In genomic region chr4:88977099-88977888, GRCm38 (mm10) we compare ENCODE assay signal across 25 mouse cellular contexts.
DNase-seq lines count a peak whose midpoint lies in the region; ATAC-seq and TF ChIP-seq lines count a peak whose summit lies in the region.
"Had no signal": no experiment of that assay in that cellular context is flagged by ENCODE, and none has a peak within 500 bp of the region (broad histone marks: within the 10 kb centered on the region; RNA-seq: fewer than 3 reads in every experiment).

No protein-coding gene starts in this region.

- TF ChIP-seq CTCF in embryonic fibroblast, embryonic 13.5 days (IDR thresholded peaks at IDR 0.05; ENCODE audit: borderline replicate concordance, insufficient read depth, low read length): no peak
- no peak for TF ChIP-seq CTCF in liver, embryonic 14.5 days (IDR thresholded peaks at IDR 0.05; ENCODE audit: low read depth)

- H3K27me3 ChIP-seq in embryonic facial prominence, embryonic 14.5 days (replicated peaks; ENCODE audit: control insufficient read depth, insufficient read depth, low read length): no peaks in the 10 kb centered on the region
- H3K27me3 ChIP-seq in embryonic facial prominence, embryonic 10.5 days (replicated peaks; ENCODE audit: low read depth, poor library complexity, severe bottlenecking): no peaks in the 10 kb centered on the region
- no peaks in the 10 kb centered on the region for H3K27me3 ChIP-seq in liver, embryonic 14.5 days (ENCODE audit: control insufficient read depth, insufficient read depth, low read length)
- no peaks in the 10 kb centered on the region for H3K27me3 ChIP-seq in midbrain, embryonic 10.5 days (ENCODE audit: low read depth, poor library complexity, severe bottlenecking)
- H3K27me3 ChIP-seq: forebrain, embryonic 12.5 days; heart, embryonic 12.5 days; limb, embryonic 15.5 days; midbrain, embryonic 12.5 days; Patski; stomach, embryonic 15.5 days had no signal

- no peak for TF ChIP-seq POLR2A in embryonic fibroblast, embryonic 13.5 days (IDR thresholded peaks at IDR 0.05; ENCODE audit: low read depth, low read length)

- ATAC-seq in embryonic facial prominence, embryonic 14.5 days (ENCODE audit: low read depth): no peak
- peak; percentile 73 for ATAC-seq in liver, embryonic 14.5 days (ENCODE audit: insufficient read depth)
- ATAC-seq: hindbrain, embryonic 16.5 days; intestine, embryonic 16.5 days; Patski had no signal

- no peaks in the 10 kb centered on the region for H3K9me3 ChIP-seq in embryonic facial prominence, embryonic 14.5 days (ENCODE audit: control insufficient read depth, low read length)
- no peaks in the 10 kb centered on the region for H3K9me3 ChIP-seq in embryonic facial prominence, embryonic 10.5 days
- H3K9me3 ChIP-seq in liver, embryonic 14.5 days (ENCODE audit: control insufficient read depth, low read length): no peaks in the 10 kb centered on the region
- no peaks in the 10 kb centered on the region for H3K9me3 ChIP-seq in midbrain, embryonic 10.5 days (replicated peaks)
- H3K9me3 ChIP-seq: forebrain, embryonic 12.5 days; heart, embryonic 12.5 days; hindbrain, embryonic 10.5 days; limb, embryonic 15.5 days; midbrain, embryonic 12.5 days; stomach, embryonic 15.5 days had no signal

- H3K9ac ChIP-seq in embryonic facial prominence, embryonic 14.5 days (ENCODE audit: low read depth, low read length): no peak overlapping the region
- no peak overlapping the region for H3K9ac ChIP-seq in liver, embryonic 14.5 days (replicated peaks)
- H3K9ac ChIP-seq: forebrain, embryonic 12.5 days; heart, embryonic 12.5 days; limb, embryonic 15.5 days; midbrain, embryonic 12.5 days; stomach, embryonic 15.5 days had no signal

- H3K36me3 ChIP-seq in embryonic facial prominence, embryonic 14.5 days (ENCODE audit: control insufficient read depth, insufficient read depth, low read length): no peaks in the 10 kb centered on the region
- H3K36me3 ChIP-seq in embryonic facial prominence, embryonic 10.5 days (replicated peaks): no peaks in the 10 kb centered on the region
- H3K36me3 ChIP-seq in liver, embryonic 14.5 days (replicated peaks; ENCODE audit: control insufficient read depth, insufficient read depth, low read depth): no peaks in the 10 kb centered on the region
- no peaks in the 10 kb centered on the region for H3K36me3 ChIP-seq in midbrain, embryonic 10.5 days
- H3K36me3 ChIP-seq: forebrain, embryonic 12.5 days; heart, embryonic 12.5 days; hindbrain, embryonic 10.5 days; limb, embryonic 15.5 days; midbrain, embryonic 12.5 days; stomach, embryonic 15.5 days had no signal

- WGBS in embryonic facial prominence, embryonic 14.5 days: 67% methylated on average over 3 of the region's 3 CpGs
- 83% methylated on average over 3 of the region's 3 CpGs for WGBS in embryonic facial prominence, embryonic 10.5 days
- 38% methylated on average over 3 of the region's 3 CpGs for WGBS in liver, embryonic 14.5 days (ENCODE audit: insufficient replicate concordance)
- 86% methylated on average over 3 of the region's 3 CpGs for WGBS in midbrain, embryonic 10.5 days

- peak; percentile 62 for TF ChIP-seq EP300 in liver, embryonic 14.5 days (IDR thresholded peaks at IDR 0.05; ENCODE audit: low read depth)

- peak; percentile 66 for DNase-seq in embryonic facial prominence, embryonic 14.5 days (ENCODE audit: low spot score)
- DNase-seq in embryonic facial prominence, embryonic 10.5 days (ENCODE audit: low spot score): no peak
- peak in 1 of 3 experiments; percentile 24 for DNase-seq in liver, embryonic 14.5 days (ENCODE audit: low read depth in 3 of 3, low spot score in 3 of 3)
- DNase-seq in urinary bladder, postnatal 14 days (ENCODE audit: low spot score): no peak
- DNase-seq in lung, postnatal 10 days: no peak
- no peak for DNase-seq in adrenal gland, adult 8-10 months
- DNase-seq in midbrain, embryonic 10.5 days (ENCODE audit: low spot score): no peak
- DNase-seq: adrenal gland, adult 2 months; cerebellum, adult 9-10 months; gastrocnemius, postnatal 14 days; heart, adult 11 months; kidney, adult 9 months; kidney, postnatal 25 days; thymus, postnatal 36 days had no signal

- H3K4me3 ChIP-seq in embryonic facial prominence, embryonic 14.5 days (ENCODE audit: low read depth, low read length): no peak overlapping the region
- no peak overlapping the region for H3K4me3 ChIP-seq in embryonic facial prominence, embryonic 10.5 days
- H3K4me3 ChIP-seq in embryonic fibroblast, embryonic 13.5 days (ENCODE audit: insufficient read depth, low read length): no peak overlapping the region
- H3K4me3 ChIP-seq in liver, embryonic 14.5 days (ENCODE audit: insufficient read depth in 1 of 2, low read depth in 2 of 2, low read length in 2 of 2): no peak overlapping the region
- no peak overlapping the region for H3K4me3 ChIP-seq in midbrain, embryonic 10.5 days
- H3K4me3 ChIP-seq: forebrain, embryonic 12.5 days; heart, embryonic 12.5 days; hindbrain, embryonic 10.5 days; limb, embryonic 15.5 days; midbrain, embryonic 12.5 days; stomach, embryonic 15.5 days had no signal

- H3K27ac ChIP-seq in embryonic facial prominence, embryonic 14.5 days (replicated peaks; ENCODE audit: low read depth, low read length): no peak overlapping the region
- no peak overlapping the region for H3K27ac ChIP-seq in embryonic facial prominence, embryonic 10.5 days (replicated peaks)
- peak overlapping the region; percentile 91 for H3K27ac ChIP-seq in embryonic fibroblast, embryonic 13.5 days (ENCODE audit: insufficient read depth, low read length)
- H3K27ac ChIP-seq in liver, embryonic 14.5 days: no peak overlapping the region
- no peak overlapping the region for H3K27ac ChIP-seq in midbrain, embryonic 10.5 days (replicated peaks)
- H3K27ac ChIP-seq: forebrain, embryonic 12.5 days; hindbrain, embryonic 10.5 days; limb, embryonic 15.5 days; macrophage; midbrain, embryonic 12.5 days; stomach, embryonic 15.5 days had no signal

- no peaks in the 10 kb centered on the region for H3K4me1 ChIP-seq in embryonic facial prominence, embryonic 14.5 days (ENCODE audit: control insufficient read depth, insufficient read depth, low read length)
- no peaks in the 10 kb centered on the region for H3K4me1 ChIP-seq in embryonic facial prominence, embryonic 10.5 days
- peaks cover 2% of the 10 kb centered on the region; the same call in 1 of the 2 replicates for H3K4me1 ChIP-seq in embryonic fibroblast, embryonic 13.5 days (ENCODE audit: control insufficient read depth, insufficient read depth, low read length)
- peaks cover 6 to 11% of the 10 kb centered on the region in 2 experiments; a peak in 3 of 4 replicates for H3K4me1 ChIP-seq in liver, embryonic 14.5 days (replicated peaks; ENCODE audit: control insufficient read depth in 2 of 2, insufficient read depth in 2 of 2, low read length in 1 of 2)
- no peaks in the 10 kb centered on the region for H3K4me1 ChIP-seq in midbrain, embryonic 10.5 days
- H3K4me1 ChIP-seq: forebrain, embryonic 12.5 days; hindbrain, embryonic 10.5 days; limb, embryonic 15.5 days; midbrain, embryonic 12.5 days; stomach, embryonic 15.5 days had no signal

- H3K4me2 ChIP-seq in embryonic facial prominence, embryonic 14.5 days (ENCODE audit: low read depth, low read length): no peak overlapping the region
- no peak overlapping the region for H3K4me2 ChIP-seq in liver, embryonic 14.5 days (ENCODE audit: low read depth)
- H3K4me2 ChIP-seq: forebrain, embryonic 12.5 days; heart, embryonic 12.5 days; limb, embryonic 15.5 days; midbrain, embryonic 12.5 days; stomach, embryonic 15.5 days had no signal
